Mouse (Mus musculus) CH12.LX (cell line): ENCODE measurements at regions not wholly inside any gene's neighbourhood (a gene's known extent, or its start where the extent isn't known, plus 50 kb on each side); places are given as distances from the start of the nearest gene placed in this dataset.

Source experiments
- ELF1 ChIP-seq: IDR thresholded peaks from 2 replicates; pipeline ENCODE4 v1.6.1; 2014; ENCODE audit warnings: low read depth, mild to moderate bottlenecking, inconsistent platforms, low read length, improper control_type of control experiment
- MAZ ChIP-seq: IDR thresholded peaks from 2 replicates; pipeline ENCODE4 v1.6.1; 2012; ENCODE audit warnings: low read depth, mild to moderate bottlenecking, inconsistent platforms, low read length, improper control_type of control experiment, moderate library complexity
- POLR2A ChIP-seq: IDR thresholded peaks from 2 replicates; pipeline ENCODE4 v1.6.1; 2011; ENCODE audit warnings: low read depth, mild to moderate bottlenecking, improper control_type of control experiment, low read length

- TF ChIP-seq POLR2A (no peak), ELF1 (no peak), MAZ (no peak)
These were observed 99.9 kb upstream of the Acsl4 start for GRCm38 (mm10) chrX:142490093-142490717.
